Mouse (Mus musculus) G1E-ER4 (cell line): ENCODE data around the gene Eif4g1. TPM values are rescaled to one million over a fixed set of nuclear protein-coding genes. Genes with fewer than 3 reads are reported as not detected.
"Not testable (repeated sequence)": the region's sequence is repeated elsewhere in the genome, so short reads cannot be mapped to it uniquely, and the experiment has no call there.

ENCODE experiments used
- GATA1 ChIP-seq: IDR thresholded peaks from one replicate; pipeline ENCODE4 v1.8.0; 2012; ENCODE audit warnings: low read length, inconsistent platforms
- polyA plus RNA-seq: library from polyadenylated mRNA; stranded (reverse); fragments of >175 nt; gene quantifications from 2 replicates; pipeline ENCODE4 v1.2.3, GENCODE M21; 2012

The Eif4g1 gene
- 1,202 and 1,405 TPM in 2 replicates for polyA plus RNA-seq

- TF ChIP-seq GATA1, result not testable (repeated sequence)
Observed at GRCm38 (mm10) chr16:20668013-20668412, at the start of gene Eif4g1. Eif4g1 (plus strand) TSS chr16:20668313.

- no peak for TF ChIP-seq GATA1
Observed at GRCm38 (mm10) chr16:20619541-20620398, 48.3 kb upstream of the Eif4g1 start.

GRCm38 (mm10) chr16:20620399-20620735 is 47.7 kb upstream of the Eif4g1 start:
- no peak for TF ChIP-seq GATA1

GRCm38 (mm10) chr16:20620751-20621190 is 47.3 kb upstream of the Eif4g1 start:
- no peak for TF ChIP-seq GATA1

GRCm38 (mm10) chr16:20621191-20621990 is 46.7 kb upstream of the Eif4g1 start, which contains the start of gene Camk2n2:
Camk2n2 (minus strand) TSS chr16:20621287.
- no peak for TF ChIP-seq GATA1

- no peak for TF ChIP-seq GATA1
Observed at GRCm38 (mm10) chr16:20621991-20622685, 46.0 kb upstream of the Eif4g1 start.

- TF ChIP-seq GATA1, result no peak
Observed at GRCm38 (mm10) chr16:20623211-20623610, 44.9 kb upstream of the Eif4g1 start.

GRCm38 (mm10) chr16:20628871-20629391 is 39.2 kb upstream of the Eif4g1 start:
- no peak for TF ChIP-seq GATA1

GRCm38 (mm10) chr16:20629731-20630634 is 38.1 kb upstream of the Eif4g1 start, which contains the start of gene Ece2:
Ece2 (plus strand) TSS chr16:20629828.
- no peak for TF ChIP-seq GATA1

- TF ChIP-seq GATA1, result no peak
Observed at GRCm38 (mm10) chr16:20637410-20637809, 30.7 kb upstream of the Eif4g1 start.

- no peak for TF ChIP-seq GATA1
Observed at GRCm38 (mm10) chr16:20638367-20638766, 29.7 kb upstream of the Eif4g1 start.

GRCm38 (mm10) chr16:20642161-20642560 is 26.0 kb upstream of the Eif4g1 start:
- no peak for TF ChIP-seq GATA1

GRCm38 (mm10) chr16:20643911-20644310 is 24.2 kb upstream of the Eif4g1 start:
- no peak for TF ChIP-seq GATA1

GRCm38 (mm10) chr16:20651076-20651946 is 16.8 kb upstream of the Eif4g1 start, which contains the start of gene Psmd2:
Psmd2 (plus strand) TSS chr16:20651652.
- no peak for TF ChIP-seq GATA1
